Mouse (Mus musculus) thymus, postnatal 4 days (tissue): Measurements from ENCODE around the gene Slc7a11.

Experiments
- DNase-seq: peaks from one replicate; pipeline ENCODE4 v3.0.0; 2021

Slc7a11 gene

GRCm38 (mm10) chr3:49965569-49965968, 477.8 kb downstream of the Slc7a11 start:
- no peak for DNase-seq

GRCm38 (mm10) chr3:49960581-49960980, 482.8 kb downstream of the Slc7a11 start:
- no peak for DNase-seq

DNA sequence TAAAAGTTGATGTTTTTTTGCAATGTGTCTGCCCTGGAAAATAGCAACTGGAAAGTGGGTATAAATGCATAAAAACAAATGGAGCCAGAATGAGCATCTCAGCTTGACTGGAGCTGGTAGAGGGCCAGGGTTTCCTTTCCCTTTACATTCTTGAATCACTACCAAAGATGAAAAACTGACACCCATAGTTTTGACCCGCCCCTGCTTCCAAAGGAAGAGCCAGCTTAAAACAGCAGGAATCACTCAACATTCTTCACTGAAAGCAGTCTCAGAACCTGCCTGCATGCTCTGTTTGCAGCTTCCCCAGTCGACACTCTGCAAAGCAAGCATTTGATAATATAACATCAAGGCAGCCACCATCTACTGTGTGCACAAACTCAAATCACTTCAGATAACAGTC, 496.6 kb downstream of the Slc7a11 start:
- DNase-seq: no peak

DNA sequence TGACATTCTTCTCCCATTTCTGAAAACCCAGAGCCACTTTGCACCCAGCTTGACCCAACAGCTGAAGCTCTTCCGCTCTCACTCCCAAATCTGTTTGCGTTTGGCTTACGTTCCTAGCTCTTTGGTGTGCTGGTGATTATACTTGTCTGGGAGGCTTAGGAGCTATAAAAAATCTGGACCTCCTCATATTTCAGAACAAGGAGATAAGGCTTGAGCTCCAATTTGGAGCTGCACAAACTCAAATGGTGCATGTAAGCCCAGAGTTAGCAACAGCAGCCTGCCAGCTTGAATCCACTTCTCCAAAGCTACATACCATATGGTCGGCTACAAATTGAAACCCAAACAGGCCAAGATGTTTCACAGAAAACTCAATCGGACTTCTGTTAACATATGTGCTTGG, 498.6 kb downstream of the Slc7a11 start:
- no peak for DNase-seq

- DNase-seq: no peak
Observed at GRCm38 (mm10) chr3:49937611-49938010, 505.8 kb downstream of the Slc7a11 start.

DNA sequence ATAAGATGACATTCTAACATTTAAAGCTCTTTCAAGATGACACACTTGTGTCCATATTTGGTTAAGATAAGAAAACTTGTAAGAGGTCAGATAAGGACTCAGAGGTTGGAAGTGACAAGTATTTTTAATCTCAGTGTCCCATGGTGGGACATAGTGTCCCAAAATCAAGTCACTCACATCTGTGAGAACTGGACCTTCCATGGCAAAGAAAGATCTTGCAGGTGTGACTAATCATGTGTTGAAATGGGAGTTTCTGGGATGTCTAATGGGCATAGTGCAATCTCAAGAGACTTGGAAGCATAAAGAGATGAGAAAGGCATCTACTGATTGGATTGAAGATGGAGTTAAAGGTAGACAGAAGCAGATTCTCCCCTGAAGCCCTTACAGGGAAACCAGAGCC, 513.9 kb downstream of the Slc7a11 start:
- DNase-seq: no peak

GRCm38 (mm10) chr3:49928509-49929263, 514.7 kb downstream of the Slc7a11 start:
- DNase-seq: no peak

- DNase-seq: no peak
Observed at GRCm38 (mm10) chr3:49913929-49914328, 529.5 kb downstream of the Slc7a11 start.

GRCm38 (mm10) chr3:49910922-49911321, 532.5 kb downstream of the Slc7a11 start:
- DNase-seq: no peak

DNA sequence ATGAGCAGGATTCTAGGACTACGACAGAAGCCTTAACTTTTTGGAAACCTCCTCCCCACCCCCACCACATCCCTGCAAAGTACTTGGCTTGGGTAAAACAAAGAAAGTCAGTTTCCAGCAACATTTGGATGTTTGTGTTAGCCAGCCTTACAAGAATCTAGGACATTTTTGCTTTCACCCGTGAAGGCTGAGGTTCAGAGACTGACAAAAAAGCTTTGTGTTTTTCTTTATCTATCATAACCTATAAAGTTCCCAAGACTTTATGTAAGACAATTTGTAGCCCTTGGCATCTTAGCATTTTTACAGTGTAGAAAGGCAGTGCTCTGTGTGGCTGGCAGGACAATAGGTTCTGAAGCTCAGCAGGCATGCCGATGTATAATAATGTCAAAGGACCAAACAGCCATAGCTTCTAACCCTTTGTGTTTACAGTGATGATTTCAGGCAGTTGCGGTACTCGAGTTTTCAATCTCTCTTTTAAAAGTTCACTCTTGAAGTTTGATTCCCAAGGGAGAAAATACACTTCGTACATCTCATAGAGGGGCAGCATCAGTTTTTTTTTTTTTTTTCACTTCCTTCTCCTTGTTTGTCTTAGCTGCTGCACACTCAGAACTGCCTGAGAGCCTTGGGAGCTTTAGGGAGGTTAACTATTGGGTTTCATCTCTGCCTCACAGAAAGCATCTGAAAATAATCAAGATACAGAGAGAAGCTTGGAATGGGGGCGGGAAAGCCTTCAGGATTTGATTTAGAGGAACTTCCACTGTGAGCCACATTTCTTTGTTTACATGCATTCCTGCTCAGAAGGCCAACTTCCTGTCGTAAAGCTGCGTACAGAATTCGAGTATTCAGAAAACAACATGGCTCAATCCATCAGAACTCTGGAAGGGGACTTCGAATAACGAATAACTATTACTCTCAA, 534.7 kb downstream of the Slc7a11 start:
- no peak for DNase-seq

- DNase-seq: no peak
Observed at GRCm38 (mm10) chr3:49893945-49894344, 549.5 kb downstream of the Slc7a11 start.

DNA sequence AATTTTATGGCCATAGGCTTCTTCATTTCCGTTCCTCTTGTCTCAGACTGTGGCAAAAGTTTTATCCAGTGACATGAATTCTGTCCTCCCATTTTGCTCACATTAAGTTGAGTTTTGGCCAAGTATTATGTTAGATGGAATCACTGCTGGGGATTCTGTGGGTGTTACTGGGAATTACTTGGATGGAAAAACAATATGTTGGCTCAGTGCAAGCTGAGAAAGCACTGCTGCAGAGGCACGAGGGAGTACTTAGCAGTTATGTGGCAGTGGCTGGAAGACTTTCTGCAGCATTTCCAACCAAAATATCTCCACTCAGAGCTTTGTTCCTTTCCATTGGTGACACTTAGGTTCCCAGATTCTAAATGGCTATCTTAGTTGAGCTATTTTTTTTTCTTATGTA, 556.1 kb downstream of the Slc7a11 start:
- DNase-seq: no peak

DNA sequence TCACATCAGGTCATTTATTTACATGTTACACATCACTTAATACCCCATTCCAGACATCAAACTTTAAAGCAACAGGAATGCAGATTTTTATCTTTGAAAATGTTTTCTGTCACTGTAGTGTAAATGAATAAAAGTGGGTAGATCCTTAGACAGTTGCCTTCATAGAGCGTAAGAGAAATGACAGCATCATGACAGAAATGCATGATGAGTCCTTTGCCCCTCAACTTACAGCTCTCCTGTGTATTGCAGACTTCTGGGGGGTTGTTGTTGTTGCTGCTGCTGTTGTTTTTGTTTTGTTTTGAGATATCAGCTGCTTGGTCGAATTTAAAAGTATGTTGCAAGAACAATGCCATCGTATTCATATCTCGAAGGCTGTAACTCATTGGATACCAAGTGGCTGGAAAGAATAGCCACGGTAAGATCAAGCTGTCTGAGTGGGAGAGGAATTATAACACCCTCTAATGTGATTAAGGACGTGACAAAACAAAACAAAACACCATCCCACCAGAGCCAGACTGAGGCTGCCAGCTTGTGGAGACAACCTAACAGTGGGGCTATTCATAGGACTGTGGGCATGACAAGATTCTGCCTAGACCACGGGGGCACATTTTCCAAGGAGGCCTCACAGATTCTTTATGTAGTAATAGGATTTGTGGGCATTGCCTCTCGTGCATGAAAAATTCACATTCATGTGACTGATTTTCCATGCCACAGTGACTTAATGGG, 557.0 kb downstream of the Slc7a11 start:
- no peak for DNase-seq

DNA sequence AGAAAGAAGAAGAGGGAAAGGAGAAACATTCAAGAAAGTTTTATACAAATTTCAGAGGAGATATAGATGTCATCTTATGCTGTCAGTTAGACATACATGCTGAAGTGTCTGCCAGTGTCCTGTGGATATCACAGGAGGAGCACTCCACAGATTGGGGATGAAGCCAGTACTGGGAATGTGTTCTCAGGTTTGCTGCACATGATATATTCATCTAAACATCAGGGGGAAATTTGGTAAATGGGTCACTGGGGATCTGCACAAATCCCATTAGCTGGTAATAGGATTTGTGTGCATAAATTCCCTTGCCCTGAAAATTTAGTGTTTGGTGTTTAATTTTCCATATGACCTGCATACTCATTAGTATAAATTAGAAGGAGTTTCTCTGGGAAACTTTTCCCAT, 562.9 kb downstream of the Slc7a11 start:
- no peak for DNase-seq

DNA sequence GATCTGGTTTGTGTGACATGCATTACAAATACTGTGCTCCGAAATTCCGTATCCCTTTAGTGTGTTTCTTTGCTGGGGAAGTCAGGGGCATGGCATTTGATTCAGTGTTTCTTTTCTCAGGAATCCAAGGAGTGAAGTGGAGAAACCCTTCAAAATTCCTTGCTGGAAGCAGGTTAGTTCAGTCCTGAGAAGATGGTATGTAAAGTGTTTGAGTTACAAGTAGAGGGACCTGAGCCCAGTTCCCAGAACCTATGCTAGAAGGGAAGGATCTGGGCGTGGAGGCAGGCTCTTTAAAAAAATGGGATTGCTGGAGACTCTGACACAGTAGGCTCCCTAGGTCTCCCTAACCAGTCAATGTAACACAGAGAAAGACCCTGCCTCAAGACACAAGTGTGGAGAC, 572.6 kb downstream of the Slc7a11 start:
- DNase-seq: no peak

DNA sequence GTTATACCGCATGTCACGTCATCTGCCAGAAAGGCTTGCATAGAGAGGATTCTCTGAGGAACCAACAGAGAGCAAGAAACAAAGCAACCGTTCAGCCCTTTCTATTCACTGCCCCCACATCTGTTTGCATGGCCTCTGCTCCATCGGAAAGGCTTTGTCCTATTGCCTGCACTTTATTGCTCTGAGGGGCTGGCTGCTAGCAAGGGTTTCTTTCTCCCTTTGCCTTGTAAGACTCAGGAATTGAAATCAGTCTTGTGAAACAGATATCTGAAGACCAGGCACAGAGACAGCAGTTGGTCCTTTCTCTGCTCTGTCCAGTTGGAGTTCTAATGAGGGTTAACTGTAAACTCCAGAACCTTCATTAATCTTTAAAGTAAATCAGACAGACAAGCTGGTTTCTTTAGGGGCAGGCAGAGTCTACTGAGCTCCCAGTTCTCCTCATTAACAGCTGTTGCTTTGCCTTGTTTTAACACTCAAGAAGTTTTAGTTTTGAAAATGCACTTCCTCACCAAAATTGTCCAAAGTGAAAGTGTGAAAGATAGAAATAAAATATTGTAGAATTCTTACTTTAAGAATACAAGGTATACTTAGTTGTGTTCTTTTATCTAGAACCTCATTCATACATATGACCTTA, 575.3 kb downstream of the Slc7a11 start:
- no peak for DNase-seq

- DNase-seq: no peak
Observed at GRCm38 (mm10) chr3:49867147-49867950, 576.1 kb downstream of the Slc7a11 start.

DNA sequence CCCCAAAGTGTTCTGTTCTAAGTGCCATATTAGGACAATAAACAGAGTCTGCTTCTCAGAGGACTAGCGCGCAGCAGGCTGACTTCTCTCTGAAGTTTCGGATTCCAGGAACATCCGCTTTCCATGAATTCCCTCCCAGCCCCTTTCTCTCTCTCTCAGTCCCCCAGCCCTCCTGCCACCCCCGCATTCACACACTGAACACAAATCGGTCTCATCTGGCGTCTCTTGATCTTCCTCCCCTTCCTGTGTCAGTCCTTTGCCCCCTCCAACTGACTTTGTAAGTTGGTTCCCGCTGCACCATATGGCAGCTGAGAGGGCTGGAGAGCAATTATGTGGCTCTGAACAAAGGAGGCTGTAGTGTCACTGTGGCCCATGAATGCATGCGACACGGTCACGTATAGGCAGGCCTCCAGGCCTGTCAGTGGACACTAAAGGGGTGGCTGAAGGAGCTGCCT, 577.3 kb downstream of the Slc7a11 start:
- DNase-seq: no peak

GRCm38 (mm10) chr3:49856797-49857196, 586.6 kb downstream of the Slc7a11 start:
- DNase-seq: no peak

- DNase-seq: no peak
Observed at GRCm38 (mm10) chr3:49854277-49854676, 589.1 kb downstream of the Slc7a11 start.

- DNase-seq: no peak
Observed at GRCm38 (mm10) chr3:49842971-49843370, 600.4 kb downstream of the Slc7a11 start.
